Mouse (Mus musculus) MEL (cell line): ENCODE measurements around the gene Per2.

Source experiments
- CHD1 ChIP-seq: IDR thresholded peaks from 2 replicates; pipeline ENCODE4 v1.6.1; 2012; ENCODE audit warnings: low read depth, mild to moderate bottlenecking, inconsistent platforms, low read length, improper control_type of control experiment
- CHD2 ChIP-seq: IDR thresholded peaks from 2 replicates; pipeline ENCODE4 v1.6.1; 2011; ENCODE audit warnings: low read length, improper control_type of control experiment
- CTCF ChIP-seq, 3 experiments: IDR thresholded peaks in 2 of 3; conservative IDR thresholded peaks in 1 of 3; 2 replicates each; pipeline ENCODE4 v1.5.1; 2011 to 2012; ENCODE audit warnings: low read length in 3 of 3, low read depth in 2 of 3, mild to moderate bottlenecking in 2 of 3, improper control_type of control experiment in 1 of 3, inconsistent platforms in 1 of 3, mixed read lengths in 1 of 3, moderate library complexity in 1 of 3; ENCODE audit not compliant: control insufficient read depth in 1 of 3, insufficient read depth in 1 of 3, poor library complexity in 1 of 3, severe bottlenecking in 1 of 3
- EP300 ChIP-seq, 2 experiments: IDR thresholded peaks; 2 replicates each; pipeline ENCODE4 v1.6.1; 2011; ENCODE audit warnings: improper control_type of control experiment in 2 of 2, low read length in 2 of 2, low read depth in 1 of 2, mild to moderate bottlenecking in 1 of 2
- JUND ChIP-seq: IDR thresholded peaks from 2 replicates; pipeline ENCODE4 v1.6.1; 2011; ENCODE audit warnings: low read depth, mild to moderate bottlenecking, improper control_type of control experiment, low read length
- KAT2A ChIP-seq: conservative IDR thresholded peaks from 2 replicates; pipeline ENCODE4 v1.6.1; 2012; ENCODE audit warnings: low read depth, low read length, improper control_type of control experiment, inconsistent platforms
- POLR2A ChIP-seq, 2 experiments: IDR thresholded peaks; 2 replicates each; pipeline ENCODE4 v1.6.1; 2011 to 2012; ENCODE audit warnings: low read length in 2 of 2, mild to moderate bottlenecking in 2 of 2, control low read depth in 1 of 2, improper control_type of control experiment in 1 of 2, low read depth in 1 of 2, moderate library complexity in 1 of 2; ENCODE audit not compliant: control insufficient read depth in 1 of 2, insufficient read depth in 1 of 2, poor library complexity in 1 of 2
- POLR2AphosphoS2 ChIP-seq: IDR thresholded peaks from 2 replicates; pipeline ENCODE4 v1.6.1; 2011; ENCODE audit warnings: low read length, improper control_type of control experiment

DNA sequence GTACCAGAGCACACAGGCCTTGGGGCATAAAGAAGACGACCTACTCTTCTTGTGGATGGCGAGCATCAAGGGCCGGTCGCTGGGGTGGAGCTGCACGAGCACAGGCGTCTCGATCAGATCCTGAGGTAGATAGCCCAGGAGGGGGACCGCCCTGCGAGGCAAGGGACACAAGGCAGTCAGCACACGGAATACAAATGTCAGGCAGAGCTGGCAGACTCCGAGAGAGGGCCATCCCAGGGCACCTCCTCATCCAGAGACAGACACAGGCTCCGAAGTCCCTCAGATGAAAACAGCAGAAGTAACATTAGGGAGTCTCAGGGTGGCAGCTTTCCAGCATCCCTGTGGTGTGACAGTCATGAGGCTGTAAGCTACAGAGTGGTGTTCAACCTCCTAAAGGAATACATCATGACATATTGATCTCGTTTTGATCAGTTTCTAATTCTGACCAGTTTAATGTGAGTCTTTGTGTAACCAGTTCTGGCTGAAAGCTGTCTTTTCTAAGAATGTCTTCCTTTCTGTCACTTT is 23.5 kb downstream of the Per2 start:
- no peak for TF ChIP-seq CTCF (IDR thresholded peaks at IDR 0.05 in 2 of 3, conservative IDR thresholded peaks at IDR 0.05 in 1 of 3; ENCODE audit: control insufficient read depth in 1 of 3, insufficient read depth in 1 of 3, low read depth in 2 of 3, low read length in 3 of 3, poor library complexity in 1 of 3, severe bottlenecking in 1 of 3)
- TF ChIP-seq CHD2: no peak
- TF ChIP-seq EP300 (IDR thresholded peaks at IDR 0.05; ENCODE audit: low read depth in 1 of 2, low read length in 2 of 2): no peak
- TF ChIP-seq POLR2AphosphoS2: no peak
- no peak for TF ChIP-seq POLR2A (IDR thresholded peaks at IDR 0.05; ENCODE audit: control insufficient read depth in 1 of 2, insufficient read depth in 1 of 2, low read depth in 1 of 2, low read length in 2 of 2, poor library complexity in 1 of 2)
- no peak for TF ChIP-seq KAT2A
- no peak for TF ChIP-seq CHD1
- no peak for TF ChIP-seq JUND
